Mouse (Mus musculus) spleen, postnatal 14 days (tissue): ENCODE measurements at regions not wholly inside any gene's neighbourhood (a gene's known extent, or its start where the extent isn't known, plus 50 kb on each side); places are given as distances from the start of the nearest gene placed in this dataset.

Experiments used
- DNase-seq, 2 experiments: peaks; one replicate each; pipeline ENCODE4 v3.0.0; 2021 to 2022; ENCODE audit warnings: low spot score in 2 of 2

DNA sequence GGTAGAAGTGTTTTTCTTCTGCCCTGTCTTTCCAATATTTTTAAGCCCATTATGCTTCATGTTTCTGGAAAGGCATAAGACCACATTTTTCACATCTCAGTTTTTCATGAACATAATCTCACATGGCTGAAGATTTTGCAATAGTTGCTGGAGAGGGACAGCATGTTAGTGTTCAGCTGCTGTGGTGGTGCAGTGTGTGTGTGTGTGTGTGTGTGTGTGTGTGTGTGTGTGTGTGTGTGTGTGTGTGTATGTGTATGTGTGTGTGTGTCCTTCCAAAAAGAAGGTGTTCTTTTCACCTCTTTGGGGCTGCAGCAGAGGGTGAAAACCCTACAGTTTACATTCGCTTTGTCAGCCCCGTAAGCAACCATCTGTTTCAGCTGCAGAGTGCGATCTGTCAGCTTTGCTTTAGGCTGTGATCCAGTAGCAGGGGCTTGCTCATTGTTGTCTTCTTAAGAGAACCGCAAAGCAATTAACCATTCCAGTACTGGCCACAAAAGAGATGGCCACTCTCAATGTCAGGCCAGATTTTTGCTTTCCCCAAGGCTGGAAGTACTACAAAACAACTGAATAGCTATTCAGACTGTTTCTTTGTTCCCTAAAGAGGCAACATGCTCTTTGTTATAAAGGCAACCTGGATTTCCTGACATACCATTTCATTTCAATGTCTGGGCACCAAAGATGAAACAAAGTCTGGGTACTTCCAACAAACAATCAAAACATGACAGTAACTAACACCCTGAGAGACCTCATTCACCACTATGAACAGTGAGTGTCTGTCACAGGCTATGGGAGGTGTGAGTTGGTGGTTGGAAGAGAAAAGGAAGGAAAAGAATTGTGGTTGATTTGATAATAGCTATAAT is 520.2 kb upstream of the Cited2 start:
- DNase-seq = no peak

DNA sequence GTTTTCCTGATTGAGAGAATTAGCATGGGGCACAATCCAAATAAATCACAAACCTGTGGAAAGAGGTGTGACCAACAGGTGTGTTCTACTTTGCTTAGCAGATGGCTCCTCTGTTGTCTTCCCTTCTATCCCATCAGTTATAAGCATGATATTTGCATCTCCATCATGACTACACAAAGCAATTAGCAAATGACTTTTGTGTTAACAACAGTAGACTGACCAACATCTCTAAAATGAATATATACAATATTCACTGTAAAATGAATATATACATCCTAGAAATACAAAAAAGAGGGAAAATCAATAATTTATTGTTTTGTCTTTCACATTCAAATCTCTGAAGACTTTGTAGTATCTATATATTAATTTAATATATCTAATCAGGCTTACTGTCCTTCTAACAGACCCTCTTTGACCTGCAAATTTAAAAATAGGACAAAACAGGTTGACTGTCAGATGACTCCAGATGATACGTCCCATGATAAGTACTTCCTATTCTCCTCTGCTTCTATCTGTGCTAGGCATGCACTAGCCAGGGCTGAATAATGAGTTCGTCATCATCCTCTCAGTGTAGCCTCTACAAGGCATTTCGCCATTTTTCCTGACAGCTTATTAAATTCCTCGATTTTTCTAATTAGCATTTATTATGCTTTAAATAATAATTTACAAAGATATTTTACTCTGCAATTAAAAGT is 519.5 kb upstream of the Cited2 start:
- no peak for DNase-seq

DNA sequence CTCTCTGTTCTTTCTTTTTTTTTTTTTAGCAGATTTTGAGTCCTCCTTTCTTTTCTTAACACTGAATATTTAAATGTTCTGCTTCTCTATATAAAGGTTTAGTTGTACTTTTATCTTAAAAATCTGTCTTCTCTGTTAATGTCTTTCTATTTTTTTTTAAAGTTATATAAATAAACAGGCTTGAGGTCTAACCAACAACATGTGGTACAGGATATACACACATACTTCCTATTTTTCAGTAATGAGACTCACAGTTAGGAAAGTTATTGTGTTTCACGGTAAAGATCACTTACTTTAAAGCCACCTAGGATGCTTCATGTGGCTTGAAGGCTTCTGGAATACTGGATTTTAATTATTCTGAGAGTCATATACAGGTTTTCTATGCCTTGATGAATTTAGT is 518.9 kb upstream of the Cited2 start:
- no peak for DNase-seq

DNA sequence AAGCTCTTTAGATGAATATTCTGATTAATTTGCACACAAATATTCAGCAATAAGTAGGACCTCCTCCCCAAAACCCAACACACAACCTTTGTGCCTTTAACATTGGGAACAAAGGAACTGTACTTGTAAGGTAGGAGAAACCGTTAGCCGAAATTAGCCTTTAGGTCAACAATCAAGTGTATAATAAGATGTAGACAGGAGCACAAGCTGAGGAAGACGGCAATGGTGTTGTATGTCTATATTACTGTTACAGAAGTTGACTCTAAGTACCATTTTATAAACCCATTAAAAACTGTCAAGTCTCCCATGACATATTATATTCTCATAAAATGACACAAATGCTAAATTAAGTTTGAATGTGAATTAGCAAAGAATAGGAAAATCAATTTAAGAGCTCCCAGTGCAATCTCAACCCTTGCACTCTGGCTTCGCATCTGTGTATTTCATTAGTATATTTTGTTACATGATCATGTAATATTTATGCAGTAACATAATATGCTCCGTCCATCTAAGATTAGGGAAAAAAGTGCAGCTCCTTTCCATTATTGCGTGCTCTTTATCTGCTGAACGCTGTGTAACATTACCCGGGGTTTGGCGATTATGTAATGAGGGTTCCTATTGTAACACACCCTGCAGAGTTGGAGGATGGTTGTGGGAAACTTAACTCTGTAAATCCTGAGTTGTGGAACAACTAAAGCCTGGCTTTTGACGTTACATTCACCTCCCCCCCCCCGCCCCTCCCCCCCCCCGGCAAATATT is 510.3 kb upstream of the Cited2 start:
- no peak for DNase-seq

DNA sequence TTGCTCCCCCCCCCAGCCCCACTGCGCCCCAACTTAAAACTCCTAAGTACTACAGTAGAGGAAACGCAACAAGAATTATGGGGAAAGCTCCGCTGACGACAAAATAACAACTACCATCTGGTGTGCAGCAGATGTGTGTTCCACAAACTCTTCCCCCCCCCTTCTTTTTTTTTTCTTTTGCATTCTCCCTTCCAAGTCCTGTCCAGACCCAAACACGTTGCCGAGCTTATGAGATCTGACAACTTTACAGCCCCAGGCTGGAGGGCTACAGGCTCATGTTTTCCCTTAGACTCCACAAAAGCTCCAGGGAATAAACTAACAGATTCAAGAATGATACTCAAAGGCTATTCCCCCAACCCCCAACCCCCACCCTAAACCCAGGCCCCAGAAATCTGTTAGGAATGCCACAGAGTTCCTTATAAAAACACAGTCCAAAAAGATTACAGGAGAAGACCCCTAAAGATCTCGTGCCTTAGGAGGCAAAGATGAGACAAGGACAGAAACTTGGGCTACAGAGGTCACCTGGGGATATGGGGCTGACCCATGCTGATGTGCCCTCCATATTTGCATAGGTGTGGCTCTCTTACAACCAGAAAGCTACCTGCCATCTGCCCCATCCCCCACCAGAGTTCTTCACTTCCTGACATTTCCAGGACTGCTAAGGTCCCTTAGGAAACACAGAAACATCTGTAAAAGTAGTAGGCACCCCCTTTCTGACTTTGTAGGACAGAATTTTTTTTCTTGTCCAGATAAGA is 509.5 kb upstream of the Cited2 start:
- no peak for DNase-seq

DNA sequence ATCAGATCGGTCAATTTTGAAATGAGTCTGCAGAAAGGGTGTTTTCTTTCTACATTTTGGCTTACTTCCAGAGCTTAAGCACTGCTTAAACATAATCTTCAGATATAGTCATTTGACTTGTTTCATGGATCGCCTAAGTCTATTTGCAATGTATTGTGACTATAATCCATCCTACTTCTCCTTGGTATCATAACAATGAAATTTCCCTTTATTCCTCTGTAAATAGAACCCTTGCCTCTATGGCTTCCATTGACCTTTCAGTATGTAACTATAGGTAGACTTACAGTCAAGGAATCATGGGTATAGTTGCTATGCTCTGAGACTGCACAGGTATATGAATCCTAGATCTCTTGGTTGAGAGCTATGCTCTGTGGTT is 509.0 kb upstream of the Cited2 start:
- DNase-seq = no peak

DNA sequence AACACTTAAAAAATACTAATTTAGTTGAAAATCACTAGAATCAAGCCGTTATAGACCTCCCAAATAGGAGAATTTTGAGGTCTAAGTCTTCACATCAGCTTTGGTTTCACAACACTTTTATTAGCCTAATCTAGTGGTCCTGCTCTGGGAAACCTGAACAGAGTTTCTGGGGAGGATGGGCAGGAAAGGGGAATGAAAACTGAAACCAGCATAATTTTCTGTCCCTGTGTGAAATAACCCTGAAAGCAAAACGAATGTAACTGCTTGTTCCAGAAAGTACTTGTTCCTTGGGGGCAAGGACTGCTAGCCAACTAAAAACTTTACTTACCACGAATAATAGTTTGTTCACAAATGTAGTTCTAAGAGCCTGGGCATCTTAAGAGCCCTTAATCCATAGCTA is 508.0 kb upstream of the Cited2 start:
- DNase-seq = no peak

DNA sequence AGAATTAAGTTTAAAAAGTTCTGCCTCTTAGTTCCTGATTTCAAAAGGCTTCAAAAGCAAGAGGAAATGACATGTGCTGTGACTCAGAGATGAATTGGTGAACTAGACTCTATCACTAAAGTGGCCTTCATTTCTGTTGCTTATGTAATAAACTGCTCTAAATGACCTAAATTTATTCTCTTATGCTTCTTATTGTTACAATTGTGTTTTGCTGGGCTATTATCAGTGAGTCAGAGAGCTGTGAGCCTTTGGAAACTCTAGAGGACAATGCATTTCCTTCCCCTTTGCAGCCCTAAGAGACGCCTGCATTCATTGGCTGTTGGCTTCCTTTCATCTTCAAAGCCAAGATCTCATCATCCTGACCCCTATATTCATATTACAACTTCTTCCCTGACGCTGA is 501.5 kb upstream of the Cited2 start:
- DNase-seq = no peak

DNA sequence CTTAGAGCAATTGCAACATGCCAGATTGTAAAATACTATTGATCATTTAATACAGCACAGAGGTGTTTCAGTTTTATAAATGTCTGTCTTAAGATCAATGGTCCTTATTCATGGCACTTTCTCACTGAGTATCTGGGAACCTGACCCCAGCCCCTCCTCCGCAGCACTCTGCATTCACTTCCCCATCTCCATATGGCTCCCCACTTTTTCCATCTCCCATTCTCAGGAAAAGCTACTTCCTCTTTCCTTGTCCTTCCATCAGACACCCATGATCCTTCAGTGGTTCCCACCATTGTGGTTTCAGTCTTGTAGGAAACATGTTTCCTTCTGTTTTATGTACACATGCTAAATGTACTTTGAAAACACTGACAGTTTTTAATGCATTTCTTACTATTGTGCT is 497.3 kb upstream of the Cited2 start:
- DNase-seq = no peak

DNA sequence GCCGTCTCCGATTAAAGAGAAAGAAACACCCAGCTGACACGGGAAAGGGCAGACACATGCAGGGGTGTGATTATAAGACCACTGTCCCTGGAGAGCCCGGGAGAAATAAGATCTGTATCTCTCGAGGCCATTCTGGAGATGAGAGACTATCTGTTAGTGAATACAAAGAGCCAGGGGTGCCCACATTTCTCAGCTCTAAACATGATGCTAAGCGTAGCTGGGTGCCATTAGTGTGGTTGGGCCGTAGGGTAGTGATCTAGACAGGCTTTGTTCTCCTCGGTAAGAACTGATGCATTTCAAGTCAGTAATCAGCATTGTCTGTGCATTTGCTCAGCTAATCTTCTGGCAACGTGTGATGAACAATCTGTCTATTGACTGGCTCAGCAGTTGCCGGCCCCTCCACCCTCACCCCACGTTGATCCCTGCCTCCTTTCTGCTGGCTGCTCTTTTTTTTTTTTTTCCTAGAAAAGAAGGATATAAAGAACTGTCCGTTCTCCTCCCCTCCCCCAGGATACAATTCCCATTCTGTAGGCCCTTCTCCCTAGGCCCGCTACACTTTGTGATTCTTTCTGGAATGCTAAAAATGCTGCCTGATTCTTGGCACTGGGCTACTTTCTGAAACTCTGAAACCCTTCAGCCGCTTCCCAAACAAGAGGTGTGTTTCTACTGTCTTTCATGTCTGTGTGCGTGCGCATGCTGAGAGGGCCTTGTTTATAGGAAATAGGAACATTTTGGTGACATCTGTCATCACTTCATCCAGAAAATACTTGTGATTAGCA is 492.8 kb upstream of the Cited2 start:
- DNase-seq = no peak

DNA sequence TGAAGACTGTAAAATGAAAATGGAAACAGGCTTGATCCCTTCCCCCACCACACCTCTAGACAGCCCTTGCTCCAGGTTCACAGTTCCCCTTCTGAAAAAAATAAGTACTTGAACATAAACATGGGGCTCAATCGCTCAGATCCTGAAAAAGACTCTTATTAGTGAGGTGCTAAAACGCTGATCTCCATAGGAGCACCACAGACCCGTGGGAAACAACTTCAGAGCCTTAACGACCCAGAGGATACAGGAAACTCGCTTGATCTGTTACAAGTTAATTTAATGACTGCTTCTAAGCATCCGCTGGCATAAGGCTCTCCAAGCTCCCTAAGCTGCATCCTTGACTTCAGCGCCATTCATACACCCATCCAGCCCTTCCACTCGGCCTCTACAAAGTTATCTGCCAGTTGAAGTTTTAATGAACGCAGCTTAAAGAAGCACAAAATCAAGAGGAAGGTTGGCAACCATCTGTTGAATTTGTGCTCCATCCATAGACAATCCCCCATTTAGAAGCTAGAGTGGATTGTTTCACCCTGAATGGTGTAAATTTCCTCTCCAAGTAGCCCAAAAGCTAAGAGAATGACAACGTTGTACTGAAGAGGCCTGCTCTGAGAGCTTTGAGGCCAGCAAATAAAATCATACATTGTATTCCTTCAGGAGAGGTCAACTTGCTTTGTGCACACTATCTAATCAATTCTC is 486.9 kb upstream of the Cited2 start:
- no peak for DNase-seq

DNA sequence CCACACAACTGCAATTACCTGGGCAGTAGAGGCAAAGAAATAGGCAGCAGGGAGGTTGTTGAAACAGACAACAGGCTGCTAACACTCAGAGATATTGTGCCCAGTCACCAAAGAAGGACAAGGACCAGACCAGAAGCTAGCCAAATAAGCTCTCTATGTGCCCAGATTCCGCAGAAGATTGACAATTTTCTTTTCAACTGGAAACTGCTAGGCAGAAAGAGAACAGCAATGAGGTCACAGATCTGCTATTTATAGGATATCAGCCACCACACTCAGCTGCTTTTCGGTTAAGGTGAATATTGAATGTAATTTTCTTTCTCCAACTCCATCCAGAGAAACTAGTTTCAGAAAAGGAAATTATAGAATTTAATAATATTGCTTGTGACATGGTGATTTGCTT is 486.3 kb upstream of the Cited2 start:
- no peak for DNase-seq

DNA sequence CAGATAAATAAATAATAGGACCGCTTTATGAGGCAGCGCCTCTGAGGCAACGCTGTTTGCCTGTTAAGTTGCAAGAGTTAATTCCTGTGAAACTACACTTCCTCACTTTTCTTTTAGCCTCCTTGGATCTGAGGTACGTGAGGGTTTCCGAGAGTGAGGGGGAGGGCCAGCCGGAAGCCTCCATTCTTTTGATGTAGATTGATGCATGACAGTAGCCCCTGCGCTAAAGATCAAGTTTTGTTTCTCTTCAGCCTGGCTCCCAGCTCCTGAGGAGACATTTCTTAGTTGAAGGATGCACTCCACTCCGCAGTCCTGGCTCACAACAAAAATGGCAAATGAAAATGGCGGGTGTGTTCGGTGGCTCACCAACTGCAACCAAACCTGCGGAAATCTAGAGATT is 485.6 kb upstream of the Cited2 start:
- DNase-seq = no peak

DNA sequence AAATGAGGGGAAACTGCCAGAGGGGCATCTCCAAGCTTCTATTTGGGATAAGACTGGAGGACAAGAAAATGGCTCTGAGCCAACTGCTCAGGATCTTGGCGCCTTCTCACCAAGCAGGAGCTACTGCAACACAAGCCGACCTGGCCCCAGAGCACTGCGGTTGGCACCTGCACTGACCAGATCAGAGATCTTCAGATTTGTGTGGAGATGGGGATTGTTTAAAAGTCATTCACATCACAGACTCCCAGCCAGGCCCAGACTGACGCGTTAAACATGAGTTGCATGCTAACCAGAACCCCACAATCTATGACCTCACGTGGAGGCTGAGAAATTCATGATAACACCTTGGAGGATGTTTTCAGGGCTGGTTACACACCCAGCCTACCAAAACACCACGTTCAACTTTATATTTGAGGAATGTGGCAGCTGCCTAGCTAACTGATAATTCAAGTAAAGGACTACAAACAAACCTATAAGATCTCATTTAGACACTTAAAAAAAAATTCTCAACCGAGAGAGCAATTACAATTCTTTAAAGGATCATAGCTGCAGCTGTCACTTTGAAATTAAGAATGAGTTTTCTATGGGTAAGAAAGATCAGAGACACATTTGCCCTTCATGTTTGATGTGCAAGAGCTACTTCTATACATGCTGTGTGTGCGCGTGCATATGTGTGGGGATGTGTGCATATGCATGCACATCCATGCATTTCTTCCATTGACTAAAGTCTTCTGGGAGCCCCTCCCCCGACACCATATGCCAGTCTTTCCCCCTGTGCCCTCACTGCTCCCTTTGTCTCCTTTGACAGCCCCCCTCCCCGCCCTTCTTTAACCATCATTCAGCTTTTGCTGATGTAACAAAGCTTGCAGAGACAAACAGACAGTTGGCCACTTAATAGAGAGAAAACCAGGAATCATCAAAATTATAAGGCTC is 484.8 kb upstream of the Cited2 start:
- DNase-seq = no peak

DNA sequence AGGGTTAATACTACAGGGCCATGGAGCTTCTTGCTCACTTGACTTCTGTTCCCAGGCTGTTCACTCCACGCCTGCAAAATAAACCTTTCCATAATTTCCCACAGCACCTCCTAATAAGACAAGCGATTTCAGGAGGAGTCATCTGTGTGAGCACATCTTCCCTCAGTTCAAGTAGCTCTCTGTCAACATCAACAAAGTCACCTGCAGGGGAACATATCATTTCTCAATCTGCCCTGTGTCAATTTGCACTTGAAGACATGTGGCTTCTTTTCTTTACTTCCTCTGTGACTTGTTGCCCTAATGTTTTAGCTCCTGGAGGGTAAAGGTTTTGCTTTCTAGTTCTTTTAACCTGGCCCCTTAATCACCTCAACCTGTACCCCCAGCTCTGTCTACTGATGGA is 474.7 kb upstream of the Cited2 start:
- DNase-seq = no peak

DNA sequence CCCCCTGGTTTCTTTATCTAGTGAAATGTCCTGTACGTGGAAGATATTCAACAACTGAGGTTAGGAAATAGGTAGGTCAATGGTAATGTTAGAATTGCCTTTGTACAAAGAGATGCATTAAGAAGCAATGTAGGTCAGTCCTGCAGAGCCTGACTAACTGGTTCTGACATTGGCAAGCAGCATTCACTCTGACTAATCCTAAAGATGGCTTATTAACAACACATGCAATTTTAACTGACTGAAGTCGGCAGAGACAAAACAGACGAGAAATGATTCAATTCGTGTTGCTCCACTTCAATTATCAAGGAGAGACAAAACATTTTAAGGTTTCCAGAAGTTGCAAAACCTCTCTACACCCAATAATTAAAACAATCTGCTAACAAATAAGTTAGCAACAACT is 470.0 kb upstream of the Cited2 start:
- DNase-seq = no peak

DNA sequence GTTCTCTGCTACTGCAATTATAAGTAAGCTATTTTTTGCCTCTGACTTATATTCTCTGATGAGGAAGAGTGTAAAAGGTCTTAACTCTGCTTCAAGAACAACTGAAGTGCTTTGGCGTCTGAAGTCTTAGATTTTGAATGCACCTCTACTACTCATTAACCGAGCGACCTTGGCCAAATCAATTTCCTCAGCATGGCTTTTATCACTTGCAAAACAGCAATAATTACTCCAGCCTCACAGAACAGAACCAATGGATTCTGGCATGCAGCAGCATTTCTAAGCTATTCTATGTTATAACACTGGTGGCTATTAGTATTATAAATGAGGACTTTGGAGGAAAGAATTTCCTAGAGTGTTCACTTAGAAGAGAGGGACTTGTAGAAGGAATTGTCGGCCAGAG is 462.9 kb upstream of the Cited2 start:
- no peak for DNase-seq

DNA sequence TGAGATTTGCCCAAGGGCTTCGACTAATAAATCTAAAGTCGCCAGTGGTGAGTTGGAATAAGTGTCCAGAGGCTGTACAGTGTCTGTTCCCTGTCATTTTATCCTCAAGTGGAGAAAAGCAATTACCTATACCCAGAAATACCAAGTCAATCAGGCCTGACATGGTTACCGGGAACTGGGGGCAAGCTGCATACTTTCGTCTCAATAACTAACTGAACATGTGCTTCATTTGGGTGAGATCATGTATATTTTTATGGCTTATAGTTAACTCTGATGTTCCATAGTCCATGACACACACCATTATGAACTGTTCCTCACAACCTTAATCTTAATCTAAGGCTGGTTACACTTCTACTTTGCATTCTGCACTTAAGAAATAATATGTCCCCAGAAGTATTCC is 462.4 kb upstream of the Cited2 start:
- DNase-seq = no peak

DNA sequence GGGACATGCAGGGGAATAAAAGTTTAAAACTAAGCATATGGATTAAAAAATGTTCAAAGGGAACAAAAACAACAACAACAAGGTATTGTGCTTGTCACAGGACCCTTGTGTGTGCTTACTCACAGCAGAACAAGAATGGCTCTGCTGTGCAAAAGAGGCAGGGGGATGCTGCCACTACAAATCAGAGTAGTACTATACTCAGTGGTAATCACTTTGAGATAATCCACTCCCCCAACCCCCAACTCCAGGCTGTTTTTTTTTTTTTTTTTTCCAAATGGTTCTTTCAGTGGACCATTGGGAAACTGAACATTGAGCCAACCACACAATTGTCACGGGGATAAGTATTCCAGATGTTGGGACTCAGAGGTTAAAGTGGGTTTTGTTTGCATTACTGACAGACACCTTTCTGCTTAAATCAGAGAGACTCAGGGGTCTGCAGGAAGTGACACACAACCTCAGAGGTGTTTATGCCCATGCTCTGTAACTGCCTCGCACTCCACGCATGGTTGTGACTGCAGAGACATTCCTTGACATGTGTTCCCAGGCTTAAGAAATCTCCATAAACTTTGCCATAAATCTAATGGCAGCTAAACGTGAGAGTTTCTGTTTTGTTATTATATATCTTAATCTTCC is 461.7 kb upstream of the Cited2 start:
- no peak for DNase-seq
